Mouse (Mus musculus) cerebellum, adult (tissue): ENCODE measurements around the gene Got2.

ENCODE experiments used
- ATAC-seq: cut with Nextera tagmentation; 2 replicates; pipeline ENCODE4 v1.9.2; 2017; ENCODE audit warnings: mild to moderate bottlenecking, moderate library complexity, mixed read lengths; ENCODE audit not compliant: insufficient number of reproducible peaks, low FRiP score, low TSS enrichment

Got2 gene

DNA sequence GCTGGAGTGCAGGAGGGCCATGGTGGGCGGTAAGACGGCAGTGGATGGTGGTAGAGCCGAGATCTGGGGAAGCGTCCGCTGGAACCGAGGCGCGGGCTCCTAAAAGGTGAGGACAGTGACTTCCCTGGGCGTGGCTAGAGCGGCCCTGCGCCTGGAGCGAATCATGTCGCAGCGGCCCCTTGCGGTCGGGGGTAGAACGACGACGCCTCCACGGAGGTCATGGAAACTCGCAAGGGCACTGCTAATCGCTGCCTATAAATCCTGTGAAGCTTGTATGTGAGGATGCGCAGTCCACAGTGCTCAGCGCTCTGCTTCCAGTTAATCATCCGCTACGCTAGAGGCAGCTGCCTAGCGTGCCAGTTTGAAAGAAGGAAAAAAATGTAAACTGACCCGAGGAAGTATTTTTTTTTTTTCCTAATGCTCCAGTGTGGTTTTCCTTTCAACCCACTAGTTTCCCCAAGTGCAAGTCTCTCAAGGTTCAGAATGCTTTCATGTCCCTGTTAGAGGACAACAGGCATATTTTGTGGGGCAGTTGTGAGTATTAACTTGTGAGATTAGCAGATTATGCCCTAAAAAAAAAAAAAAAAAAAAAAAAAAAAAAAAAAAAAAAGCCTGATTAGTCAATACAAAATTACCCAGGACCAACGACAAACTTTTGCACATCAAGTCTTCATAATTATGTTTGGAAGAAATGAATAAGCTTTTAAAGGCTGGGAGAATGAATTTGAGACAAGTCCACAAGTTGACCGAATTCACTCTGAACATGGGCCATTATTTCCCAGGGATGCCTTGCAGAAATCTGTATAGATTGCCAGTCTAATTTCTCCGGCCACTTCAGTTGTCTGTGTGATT is at the start of gene Got2:
TSS of gene Got2 (minus strand) at position 263 of the 852 bp plus-strand sequence.
- ATAC-seq, result peak; percentile 90

DNA sequence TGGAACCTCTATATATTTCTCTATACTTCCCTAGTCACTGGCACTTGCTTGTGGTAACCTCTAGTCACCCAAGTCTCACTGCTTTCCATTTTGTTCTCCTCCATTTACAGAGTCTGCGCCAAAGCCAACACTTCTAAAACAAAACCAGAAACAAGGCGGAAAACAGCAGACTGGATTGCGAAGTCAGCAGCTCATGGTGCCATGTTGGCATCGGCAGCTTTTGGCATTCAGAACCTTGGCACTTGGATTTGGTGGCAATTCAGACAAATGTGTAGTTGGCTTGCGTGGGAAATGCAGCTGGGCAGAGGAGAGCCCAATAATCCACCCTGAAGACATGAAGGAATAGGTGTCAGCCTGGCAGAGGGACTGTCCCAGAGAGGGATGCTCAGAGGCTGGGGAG is 44.5 kb upstream of the Got2 start:
- no peak for ATAC-seq

DNA sequence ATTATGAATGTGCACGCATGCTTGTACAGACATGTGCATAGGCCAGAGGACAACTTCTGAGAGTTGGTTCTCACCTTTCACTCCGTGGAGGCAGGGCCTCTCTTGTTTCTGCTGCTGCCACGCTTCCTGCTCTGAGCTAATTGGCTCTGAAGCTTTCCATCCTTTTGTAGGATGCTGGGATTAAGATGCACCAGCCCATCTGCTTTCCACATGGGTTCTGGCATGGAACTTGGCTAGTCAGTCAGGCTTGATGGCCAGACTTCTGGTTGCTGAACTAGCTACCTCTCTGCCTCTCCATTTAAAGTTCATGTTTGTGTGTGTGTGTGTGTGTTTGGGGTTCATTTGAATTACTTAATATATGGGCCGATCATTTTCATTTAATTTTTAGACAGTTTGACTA is 41.5 kb upstream of the Got2 start:
- no peak for ATAC-seq

DNA sequence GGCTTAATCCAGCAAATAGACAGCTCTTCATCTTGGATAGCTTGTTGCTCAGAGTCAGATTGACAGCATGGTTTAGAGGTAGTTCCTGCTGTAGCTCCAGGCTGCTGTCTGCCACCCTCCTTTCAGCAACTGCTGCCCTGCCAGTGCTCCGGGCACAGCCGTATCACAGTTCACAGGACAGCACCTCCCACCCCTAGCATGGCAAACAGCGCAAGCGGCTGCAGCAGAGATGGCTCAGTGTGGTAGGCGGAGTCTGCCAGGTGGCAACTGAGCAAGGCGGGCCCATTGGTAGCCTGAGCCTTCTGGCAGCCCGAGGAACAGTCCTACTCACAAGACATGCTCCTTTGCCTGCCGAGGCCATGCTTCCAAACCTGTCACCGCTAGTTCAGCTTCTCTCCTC is 27.8 kb upstream of the Got2 start:
- peak; percentile 89 for ATAC-seq

DNA sequence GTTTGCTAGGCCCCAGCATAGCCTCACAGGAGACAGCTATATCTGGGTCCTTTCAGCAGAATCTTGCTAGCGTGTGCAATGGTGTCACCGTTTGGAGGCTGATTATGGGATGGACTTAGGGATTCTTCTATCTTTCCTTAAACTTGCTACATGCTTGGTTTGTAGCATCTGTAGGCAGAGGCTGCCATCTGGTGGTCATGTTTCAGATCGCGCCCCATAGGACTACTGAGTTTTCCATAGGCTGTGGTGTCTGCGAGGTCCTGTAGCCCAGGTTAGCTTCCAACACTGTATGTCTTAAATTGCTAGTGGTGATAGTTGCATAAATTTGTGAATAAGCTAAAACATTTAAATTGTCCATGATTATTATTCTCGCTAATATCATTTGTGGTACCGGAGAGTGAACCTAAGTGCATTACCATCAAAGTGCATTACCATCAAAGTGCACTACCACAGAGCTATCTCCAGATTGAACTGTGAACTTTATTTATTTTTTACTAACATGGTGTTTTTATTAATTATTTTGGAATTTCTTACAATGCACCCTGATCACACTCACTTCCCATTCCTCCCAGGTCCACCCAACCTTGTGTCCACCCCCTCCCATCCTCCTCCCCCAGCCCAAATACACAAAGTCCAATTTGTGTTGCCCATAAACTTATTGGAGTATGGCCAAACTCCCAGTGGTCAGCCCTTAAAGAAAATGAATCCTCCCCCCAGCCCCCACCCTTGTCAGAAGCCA is 26.7 kb upstream of the Got2 start:
- peak; percentile 88 for ATAC-seq

DNA sequence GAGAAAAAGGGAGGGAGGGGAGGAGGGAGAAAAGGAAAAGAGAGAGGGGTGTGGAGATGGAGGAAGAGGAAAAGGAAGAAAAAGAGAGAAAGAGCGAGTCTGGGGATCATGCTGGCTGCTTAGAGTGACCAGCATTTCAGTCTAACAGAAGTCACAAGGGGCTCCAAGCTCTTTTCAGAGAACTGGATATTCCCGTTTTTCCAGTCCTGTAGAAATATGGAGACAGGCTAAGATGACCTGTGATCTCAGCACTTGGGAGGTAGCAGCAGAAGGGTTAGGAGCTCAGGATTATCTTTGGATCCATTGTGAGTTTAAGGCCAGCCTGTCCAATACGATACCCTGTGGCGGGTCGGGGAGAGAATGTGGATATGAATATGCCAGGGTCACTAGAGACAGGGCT is 22.9 kb upstream of the Got2 start:
- ATAC-seq, result no peak

DNA sequence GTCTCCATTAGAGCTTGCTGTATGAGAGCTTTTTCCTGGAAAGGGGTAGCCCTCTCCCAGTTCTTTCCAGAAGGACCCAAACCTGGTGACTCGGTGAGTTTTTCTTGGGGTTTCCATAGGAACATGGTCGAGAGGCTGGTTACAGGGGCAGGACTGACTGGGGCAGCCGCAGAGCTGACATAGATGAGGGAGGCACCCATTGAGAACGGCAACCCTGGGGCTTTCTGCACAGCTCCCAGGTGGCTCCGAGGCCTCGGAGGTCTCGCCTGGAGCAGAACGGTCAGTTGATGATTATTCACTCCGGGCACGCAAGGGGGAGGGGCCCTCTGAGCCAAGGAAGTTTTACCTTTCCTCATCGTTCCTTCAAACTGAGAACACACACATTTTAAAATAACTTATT is 19.5 kb upstream of the Got2 start:
- ATAC-seq, result no peak

DNA sequence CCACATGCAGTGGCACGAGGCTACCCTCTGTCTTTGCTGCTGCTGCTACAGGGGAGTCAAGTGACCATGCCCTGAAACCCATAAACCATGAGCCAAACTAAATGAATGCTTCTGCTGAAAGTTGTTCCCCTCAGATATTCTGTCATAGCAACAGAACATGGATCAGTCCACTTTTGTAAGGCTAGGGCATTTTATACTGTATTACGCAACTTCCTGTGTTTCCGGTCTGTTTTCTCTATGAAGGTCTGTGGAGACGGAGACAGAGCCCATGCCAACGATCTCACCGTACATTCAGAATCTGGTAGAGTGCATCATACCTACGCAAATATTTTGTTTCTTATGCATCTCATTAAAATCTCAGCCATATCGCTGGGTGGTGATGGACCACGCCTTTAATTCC is 18.4 kb upstream of the Got2 start:
- no peak for ATAC-seq

DNA sequence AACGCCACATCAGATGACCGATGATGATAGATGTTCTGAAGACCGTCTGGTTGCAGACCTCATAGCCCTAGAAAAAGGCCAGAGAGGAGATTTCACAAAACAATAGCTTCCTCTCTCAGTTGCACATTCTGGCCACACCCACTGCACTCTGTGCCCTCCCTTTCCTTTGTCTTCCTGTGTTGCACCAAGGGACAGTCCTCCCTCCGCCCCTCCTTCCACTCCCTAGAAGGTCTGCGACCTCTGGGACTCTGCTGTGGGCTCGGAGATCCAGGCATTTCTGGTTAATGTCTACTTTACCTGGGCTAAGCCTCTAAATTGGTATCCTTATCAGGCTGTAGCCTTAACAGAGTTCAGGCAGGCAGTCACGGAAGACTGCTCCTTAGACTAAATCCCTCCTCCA is 13.5 kb upstream of the Got2 start:
- ATAC-seq, result no peak

DNA sequence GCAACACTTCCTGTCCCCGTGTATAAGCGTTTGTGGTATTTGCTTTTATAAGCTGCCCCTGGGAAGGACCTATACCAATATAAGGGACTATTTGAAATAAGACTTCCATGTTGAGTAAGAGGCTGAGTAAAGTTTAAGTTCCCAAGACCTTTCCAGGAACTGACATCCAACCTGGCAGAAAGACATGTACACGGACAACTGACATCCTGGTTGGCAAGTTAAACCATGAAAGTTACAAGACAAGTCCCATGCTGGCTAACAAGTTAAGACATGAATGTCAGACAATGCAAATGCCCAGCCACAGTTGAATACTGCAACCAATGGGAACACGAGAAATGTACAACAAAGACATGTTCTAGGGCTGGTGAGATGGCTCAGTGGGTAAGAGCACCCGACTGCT is 5.4 kb upstream of the Got2 start:
- ATAC-seq, result no peak

DNA sequence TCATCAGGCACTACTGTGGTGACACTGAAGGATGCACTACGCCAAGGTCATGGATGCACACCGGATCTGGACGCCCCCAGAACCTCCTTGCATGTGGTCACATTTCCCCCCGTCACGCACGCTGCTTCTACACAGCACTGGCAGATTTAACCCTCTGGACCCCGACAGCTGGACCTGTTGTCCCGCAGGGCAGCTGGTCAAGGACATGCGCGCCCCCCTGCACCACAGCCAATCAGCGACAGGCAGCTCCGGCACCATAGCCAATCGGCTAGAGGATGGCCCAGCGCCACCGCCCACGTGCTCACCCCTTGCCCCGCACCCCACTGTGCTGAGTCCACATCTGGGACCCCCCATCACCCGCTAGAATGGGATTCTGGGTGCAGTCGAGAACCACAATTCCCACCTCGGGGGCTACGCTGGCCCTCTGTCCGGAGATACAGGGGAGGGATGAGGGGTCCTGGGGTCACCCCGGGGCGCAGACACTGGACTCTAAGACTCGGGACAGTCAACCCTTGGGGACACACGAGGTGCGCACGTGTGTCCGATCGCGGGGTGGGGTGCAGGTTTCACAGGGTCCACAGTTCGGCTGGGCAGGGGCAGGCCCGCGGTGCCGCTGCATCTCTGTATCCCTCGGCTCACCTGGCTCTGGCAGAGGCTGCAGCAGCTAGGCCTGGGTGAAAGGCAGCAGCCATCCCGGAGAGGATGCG is 616 bp downstream of the Got2 start:
- peak; percentile 86 for ATAC-seq

DNA sequence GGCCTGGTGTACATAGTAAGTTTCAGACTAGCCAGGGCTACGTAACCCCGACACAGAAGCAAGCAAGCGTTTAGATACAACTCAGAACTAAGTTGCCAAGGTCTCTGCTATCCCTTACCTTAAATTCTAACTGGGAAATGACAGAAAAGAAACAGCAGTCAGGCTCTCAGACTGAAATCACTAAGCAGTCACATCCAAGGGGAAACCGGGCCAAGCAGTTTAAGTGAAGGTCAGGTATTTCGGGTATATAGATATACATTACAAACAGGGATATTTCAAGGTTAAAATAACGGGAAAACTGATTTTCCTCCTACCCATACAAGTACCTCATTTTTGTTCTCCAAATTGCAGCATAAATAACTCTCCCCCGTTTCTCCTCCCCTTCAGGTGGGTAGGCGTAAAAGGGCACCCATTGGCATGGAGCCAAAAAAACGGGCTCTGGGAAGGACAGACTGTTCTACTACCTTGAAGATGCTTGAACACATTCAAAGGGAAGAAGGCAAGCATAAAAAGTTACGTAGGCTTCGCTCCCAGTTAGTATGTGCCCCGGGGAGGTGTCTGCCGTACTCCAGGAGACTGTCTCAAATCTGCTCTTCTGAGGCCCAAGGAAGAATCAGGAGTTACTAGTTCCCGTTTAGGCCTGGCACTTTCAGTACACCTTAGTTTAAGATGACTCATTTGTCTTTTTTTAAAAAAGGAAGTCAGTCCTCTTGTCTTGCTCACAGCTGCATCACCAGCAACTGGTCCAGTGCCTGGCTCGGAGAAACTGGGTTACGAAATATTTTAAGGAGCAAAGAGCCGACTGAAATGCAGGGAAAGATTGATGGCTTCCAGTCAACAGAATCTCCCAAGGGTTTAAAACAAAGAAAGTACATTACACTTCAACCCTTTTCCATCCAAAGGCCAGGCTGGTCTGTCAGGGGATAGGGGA is 1.4 kb downstream of the Got2 start:
- no peak for ATAC-seq

DNA sequence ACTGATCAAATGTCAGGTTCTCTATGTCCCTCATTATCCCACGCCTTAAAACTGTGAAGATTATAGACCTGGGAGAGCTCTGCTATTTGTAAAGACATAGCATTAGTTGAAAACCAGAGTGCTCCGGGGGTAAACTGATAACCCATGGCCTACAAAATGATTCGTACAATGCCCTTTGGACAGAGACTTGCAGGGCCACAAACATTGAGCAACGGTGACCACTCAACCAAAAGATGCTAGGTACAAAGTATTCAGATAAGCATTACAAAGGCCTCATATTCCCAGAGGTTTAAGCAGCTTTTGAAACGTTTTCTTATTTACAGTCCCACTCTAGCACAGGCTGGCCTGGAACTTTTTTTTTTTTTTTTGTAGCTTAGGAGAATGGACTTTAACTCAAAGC is 2.4 kb downstream of the Got2 start:
- ATAC-seq, result no peak

DNA sequence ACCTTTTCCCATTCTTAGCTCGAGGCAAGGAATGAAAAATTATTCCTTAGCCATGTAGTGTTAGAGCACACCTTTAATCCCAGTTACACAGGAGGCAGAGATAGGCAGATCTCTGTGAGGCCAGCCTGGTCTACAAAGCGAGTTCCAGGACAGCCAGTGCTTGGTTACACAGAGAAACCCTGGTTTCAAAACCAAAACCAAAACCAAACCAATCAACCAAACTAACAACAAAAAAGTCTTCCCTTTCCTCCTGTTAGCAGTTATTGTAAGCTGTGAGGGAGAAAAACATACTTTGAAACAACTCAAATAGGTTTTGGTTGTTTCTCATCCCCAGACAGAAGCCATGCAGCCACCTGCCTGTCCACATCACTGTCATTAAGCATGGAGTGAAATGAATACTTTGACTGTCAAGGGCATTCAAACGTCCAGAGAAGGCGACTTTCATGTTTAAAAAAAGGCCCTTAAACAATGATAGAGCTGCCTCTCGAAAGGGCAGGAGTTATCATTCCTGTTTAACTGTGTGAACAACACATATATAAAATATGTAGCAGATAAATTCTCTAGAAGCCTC is 3.0 kb downstream of the Got2 start:
- no peak for ATAC-seq

DNA sequence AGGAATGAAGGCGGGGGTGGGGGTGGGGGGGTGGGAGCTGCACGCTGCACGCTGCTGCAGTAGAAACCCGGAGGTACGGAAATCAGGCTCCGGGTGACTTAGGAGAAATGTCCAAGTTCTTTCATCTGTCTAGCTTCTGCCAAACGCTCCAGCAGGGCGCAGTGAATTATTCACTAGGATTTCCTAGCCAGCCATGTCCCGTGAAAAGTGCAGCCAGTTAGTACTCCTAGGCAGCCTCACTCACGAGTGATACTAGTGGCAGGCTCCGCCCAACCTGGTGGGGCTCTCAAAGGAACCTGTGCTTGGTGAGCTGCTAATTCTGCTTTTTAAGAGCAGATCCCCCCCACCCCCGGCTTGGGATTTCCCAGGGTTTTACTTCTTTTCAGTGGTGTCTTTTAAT is 3.9 kb downstream of the Got2 start:
- no peak for ATAC-seq

DNA sequence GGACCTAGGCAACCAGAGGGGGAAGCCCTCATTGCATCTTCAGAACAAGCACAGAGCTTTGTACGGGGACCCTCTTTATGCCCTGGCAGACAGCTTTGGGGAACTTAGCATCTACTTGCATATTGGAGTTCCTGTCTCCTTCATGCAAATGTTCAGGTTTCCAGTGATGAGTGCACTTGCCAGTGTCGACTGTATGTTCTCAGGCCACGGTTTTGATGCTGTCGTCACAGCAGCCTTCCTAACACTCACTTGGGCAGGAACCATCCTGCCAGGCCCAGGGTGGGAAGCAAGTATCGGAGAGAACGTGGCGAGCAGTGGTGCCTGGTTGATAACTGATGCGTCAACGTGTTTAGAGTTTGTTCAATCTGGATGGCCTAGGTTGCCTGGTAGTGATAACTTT is 6.2 kb downstream of the Got2 start:
- ATAC-seq, result no peak

DNA sequence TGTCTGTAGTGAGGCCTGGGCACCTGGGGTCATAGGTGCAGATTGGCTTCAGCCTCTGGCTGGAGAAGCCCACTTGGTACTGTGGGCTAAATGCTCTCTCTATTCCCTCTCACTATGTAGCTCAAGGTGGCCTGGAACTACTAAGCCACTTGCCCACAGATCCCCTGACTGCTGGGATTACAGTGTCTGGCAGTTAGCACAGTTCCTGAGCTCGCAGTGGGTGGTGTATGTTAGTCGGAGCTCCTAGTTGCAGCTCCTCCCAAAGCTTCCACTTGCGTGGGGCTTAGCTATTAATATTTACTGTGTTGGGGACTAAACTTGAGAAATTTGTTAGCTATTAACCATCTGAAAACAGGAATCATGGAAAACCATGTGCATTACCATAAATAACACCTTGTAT is 6.8 kb downstream of the Got2 start:
- ATAC-seq, result no peak

DNA sequence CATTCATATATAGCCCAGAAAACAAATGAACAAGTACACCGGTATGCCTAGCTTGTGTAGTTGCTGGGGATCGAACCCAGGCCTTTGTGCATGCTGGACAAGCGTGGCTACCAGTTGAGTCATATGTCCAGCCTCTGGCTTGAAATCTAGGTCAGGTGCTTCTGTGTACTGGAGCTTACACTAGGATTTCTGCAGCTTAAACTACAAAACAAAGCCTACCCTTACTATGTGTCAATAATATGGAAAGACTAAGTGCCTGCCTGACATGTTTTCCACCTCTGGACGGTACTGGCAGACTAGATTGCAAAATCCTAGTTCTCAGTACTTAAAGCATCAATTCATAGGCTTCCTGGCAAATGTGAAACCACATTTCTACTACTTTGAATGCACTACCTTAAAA is 8.5 kb downstream of the Got2 start:
- ATAC-seq, result no peak

DNA sequence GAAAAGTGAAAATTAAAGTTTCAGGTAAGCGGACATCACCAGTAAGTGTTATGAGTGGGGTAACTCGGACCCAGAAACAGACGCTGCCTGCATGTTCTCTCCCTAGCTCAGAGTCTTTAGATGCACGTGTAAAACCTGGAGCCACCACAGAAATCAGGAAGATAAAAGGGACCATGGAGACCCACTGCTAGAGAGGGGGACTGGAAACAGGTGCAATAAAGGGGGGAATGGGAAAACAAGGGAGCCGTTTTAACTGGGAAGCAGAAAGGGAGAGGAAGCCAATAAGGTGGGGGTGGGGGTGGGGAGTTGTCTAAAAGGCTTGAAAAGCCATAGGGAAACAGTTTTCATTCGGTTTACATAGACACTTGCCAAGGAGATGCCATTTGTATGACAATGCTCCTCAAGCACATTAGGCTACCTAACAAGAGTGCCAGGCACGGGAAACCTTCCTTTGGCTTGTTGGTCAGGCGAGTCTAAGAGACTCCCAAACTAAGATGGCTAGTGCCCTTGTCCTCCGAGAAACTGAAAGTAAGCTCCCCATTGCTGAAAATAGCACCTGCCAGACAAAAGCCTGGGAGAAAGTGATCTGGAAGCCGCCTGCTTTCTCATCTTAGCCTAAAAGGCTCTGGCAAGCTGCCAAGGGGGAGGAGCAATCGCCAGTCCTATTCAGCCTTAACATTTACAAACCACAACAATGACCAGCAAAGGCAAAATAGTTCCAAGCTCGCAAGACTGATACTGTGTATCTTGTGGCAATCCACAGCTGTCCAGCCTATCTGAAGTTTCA is 10.0 kb downstream of the Got2 start:
- ATAC-seq, result no peak
